Mouse (Mus musculus) spleen, adult 2 months (tissue): Measurements from ENCODE around the gene Kif4. TPM values are rescaled to one million over a fixed set of nuclear protein-coding genes. Genes with fewer than 3 reads are reported as not detected.

Experiments
- DNase-seq, 2 experiments: peaks; one replicate each; pipeline versions ENCODE4 v3.0.0 to v3.0.0-alpha.2; 2012 to 2021; ENCODE audit warnings: low spot score in 2 of 2, low read depth in 1 of 2
- H3K27ac ChIP-seq: fragments of 200-500 bp; 2 replicates; pipeline ENCODE4 v1.5.1; 2012; ENCODE audit warnings: low read length, inconsistent platforms; ENCODE audit not compliant: insufficient read depth
- H3K27me3 ChIP-seq: fragments of 200-500 bp; 2 replicates; pipeline ENCODE4 v1.6.1; 2012; ENCODE audit warnings: mild to moderate bottlenecking, moderate library complexity, low read length, inconsistent platforms; ENCODE audit not compliant: control insufficient read depth, insufficient read depth
- H3K36me3 ChIP-seq: fragments of 200-500 bp; 2 replicates; pipeline ENCODE4 v1.6.1; 2012; ENCODE audit warnings: mild to moderate bottlenecking, low read length, inconsistent platforms; ENCODE audit not compliant: control insufficient read depth, insufficient read depth
- H3K4me1 ChIP-seq: fragments of 200-500 bp; 2 replicates; pipeline ENCODE4 v1.6.1; 2011; ENCODE audit warnings: inconsistent platforms; ENCODE audit not compliant: control insufficient read depth, insufficient read depth, insufficient read length
- H3K4me3 ChIP-seq: fragments of 200-500 bp; 2 replicates; pipeline ENCODE4 v1.5.1; 2011; ENCODE audit warnings: mild to moderate bottlenecking, inconsistent platforms; ENCODE audit not compliant: insufficient read depth, insufficient read length; ENCODE audit errors: extremely low read depth
- CTCF ChIP-seq: fragments of 200-500 bp; IDR thresholded peaks from 2 replicates; pipeline ENCODE4 v1.5.1; 2011; ENCODE audit warnings: mild to moderate bottlenecking, inconsistent platforms; ENCODE audit not compliant: insufficient read depth, insufficient read length, insufficient replicate concordance; ENCODE audit errors: extremely low read depth
- POLR2A ChIP-seq: fragments of 200-500 bp; IDR thresholded peaks from 2 replicates; pipeline ENCODE4 v1.6.1; 2011; ENCODE audit warnings: low read depth, low read length, inconsistent platforms
- WGBS: fragments of 180-500 bp; shearing (Covaris S2); methylation state at CpG from one replicate; pipeline ENCODE4 v1.1.7; 2018; 5-methylcytosine and 5-hydroxymethylcytosine counted together
- polyA plus RNA-seq: library from polyadenylated mRNA; depleted of rRNA; stranded (reverse); fragments of >200 nt; gene quantifications from 2 replicates; pipeline ENCODE4 v1.2.3, GENCODE M21; 2012; rRNA removed

Kif4 gene
- 0.92 and 1.2 TPM in 2 replicates for polyA plus RNA-seq

- TF ChIP-seq POLR2A (no peak), CTCF (no peak)
- H3K36me3 ChIP-seq, result peaks cover 1% of the 10 kb centered on the region; the same call in 1 of the 2 replicates
- no peaks in the 10 kb centered on the region for H3K27me3 ChIP-seq
- H3K4me1 ChIP-seq, result no peaks in the 10 kb centered on the region
- DNase-seq, result no peak
- peak within 1 kb of the TSS; percentile 76 for H3K4me3 ChIP-seq
- H3K27ac ChIP-seq, result peak within 1 kb of the TSS; percentile 78; the same call in 1 of the 2 replicates
- WGBS, result 22% methylated on average over 3 of the region's 3 CpGs
These were observed at the start of gene Kif4 for GRCm38 (mm10) chrX:100625546-100625801. Kif4 (plus strand) TSS chrX:100625737.

GRCm38 (mm10) chrX:100594791-100595190, 30.7 kb upstream of the Kif4 start, which contains the start of gene P2ry4:
P2ry4 (minus strand) TSS chrX:100594869.
- Histone ChIP-seq H3K27ac (no peak within 1 kb of the TSS), H3K36me3 (no peaks in the 10 kb centered on the region), H3K27me3 (no peaks in the 10 kb centered on the region), H3K4me1 (no peaks in the 10 kb centered on the region), H3K4me3 (no peak within 1 kb of the TSS)
- WGBS, result 62% methylated on average over 4 of the region's 4 CpGs
- TF ChIP-seq CTCF, result no peak
- no peak for TF ChIP-seq POLR2A
- no peak for DNase-seq

- no peak for DNase-seq
- no peak for TF ChIP-seq POLR2A
- no peak for TF ChIP-seq CTCF
These were observed 28.1 kb upstream of the Kif4 start for GRCm38 (mm10) chrX:100597439-100597838.

GRCm38 (mm10) chrX:100599755-100600154, 25.8 kb upstream of the Kif4 start:
- Histone ChIP-seq H3K4me1 (no peaks in the 10 kb centered on the region), H3K4me3 (no peak overlapping the region), H3K27ac (no peak overlapping the region), H3K27me3 (no peaks in the 10 kb centered on the region), H3K36me3 (no peaks in the 10 kb centered on the region)
- DNase-seq, result no peak
- WGBS, result 76% methylated on average over 4 of the region's 4 CpGs
- TF ChIP-seq CTCF (no peak), POLR2A (no peak)

More at GRCm38 (mm10) chrX:100597439-100597838, 28.1 kb upstream of the Kif4 start:
- no peaks in the 10 kb centered on the region for H3K27me3 ChIP-seq
- H3K27ac ChIP-seq, result no peak overlapping the region
- no peaks in the 10 kb centered on the region for H3K36me3 ChIP-seq
- no peaks in the 10 kb centered on the region for H3K4me1 ChIP-seq
- H3K4me3 ChIP-seq, result no peak overlapping the region
- WGBS, result 56% methylated on average over 5 of the region's 5 CpGs

- TF ChIP-seq POLR2A, result no peak
- no peak for TF ChIP-seq CTCF
- H3K27ac ChIP-seq, result no peak within 1 kb of the TSS
- no peaks in the 10 kb centered on the region for H3K27me3 ChIP-seq
- DNase-seq, result no peak
- 87% methylated on average over 1 of the region's 1 CpGs for WGBS
- no peaks in the 10 kb centered on the region for H3K36me3 ChIP-seq
- H3K4me3 ChIP-seq, result no peak within 1 kb of the TSS
- no peaks in the 10 kb centered on the region for H3K4me1 ChIP-seq
These were observed 20.2 kb upstream of the Kif4 start, which contains the start of gene Arr3 for GRCm38 (mm10) chrX:100605314-100605713. Arr3 (plus strand) TSS chrX:100605497.

GRCm38 (mm10) chrX:100618488-100618887, 7.0 kb upstream of the Kif4 start:
- 65% methylated on average over 3 of the region's 3 CpGs for WGBS
- no peaks in the 10 kb centered on the region for H3K4me1 ChIP-seq
- no peak for TF ChIP-seq POLR2A
- TF ChIP-seq CTCF, result no peak
- H3K36me3 ChIP-seq, result peaks cover 1% of the 10 kb centered on the region; the same call in 1 of the 2 replicates
- H3K27ac ChIP-seq, result no peak overlapping the region
- DNase-seq, result no peak
- H3K4me3 ChIP-seq, result no peak overlapping the region
- no peaks in the 10 kb centered on the region for H3K27me3 ChIP-seq

- Histone ChIP-seq H3K27ac (no peak overlapping the region), H3K4me3 (no peak overlapping the region), H3K27me3 (no peaks in the 10 kb centered on the region), H3K36me3 (peaks cover 1% of the 10 kb centered on the region; the same call in 1 of the 2 replicates), H3K4me1 (no peaks in the 10 kb centered on the region)
- TF ChIP-seq CTCF, result no peak
- no peak for TF ChIP-seq POLR2A
- DNase-seq, result no peak
- 82% methylated on average over 2 of the region's 2 CpGs for WGBS
These were observed 4.2 kb upstream of the Kif4 start for GRCm38 (mm10) chrX:100621366-100621765.

- TF ChIP-seq CTCF (no peak), POLR2A (no peak)
- WGBS, result 77% methylated on average over 4 of the region's 4 CpGs
- Histone ChIP-seq H3K27ac (no peak overlapping the region), H3K36me3 (peaks cover 1% of the 10 kb centered on the region; the same call in 1 of the 2 replicates), H3K27me3 (no peaks in the 10 kb centered on the region), H3K4me3 (no peak overlapping the region), H3K4me1 (no peaks in the 10 kb centered on the region)
- DNase-seq, result no peak
These were observed 1.3 kb upstream of the Kif4 start for GRCm38 (mm10) chrX:100624242-100624641.
